Mouse (Mus musculus) liver, embryonic 12.5 days (tissue): ENCODE results near the gene Gjc2. TPM values are rescaled to one million over a fixed set of nuclear protein-coding genes. Genes with fewer than 3 reads are reported as not detected.
A peak's percentile ranks its signal among the peaks of the same experiment; 100 is the strongest.

ENCODE experiments used
- ATAC-seq: fragments of 200-750 bp; cut with Nextera tagmentation; 2 replicates; pipeline ENCODE4 v1.8.0; 2017; ENCODE audit warnings: moderate number of reproducible peaks, mild to moderate bottlenecking, moderate library complexity
- H3K27ac ChIP-seq: fragments of 300-500 bp; sonication (generic); 2 replicates; pipeline ENCODE4 v1.5.1; 2016; ENCODE audit warnings: mild to moderate bottlenecking
- H3K27me3 ChIP-seq: fragments of 300-500 bp; sonication (generic); replicated peaks from 2 replicates; pipeline ENCODE4 v1.6.1; 2016; ENCODE audit warnings: mild to moderate bottlenecking, moderate library complexity
- H3K36me3 ChIP-seq: fragments of 300-500 bp; sonication (generic); 2 replicates; pipeline ENCODE4 v1.6.1; 2016; ENCODE audit warnings: mild to moderate bottlenecking, moderate library complexity
- H3K4me1 ChIP-seq: fragments of 300-500 bp; sonication (generic); 2 replicates; pipeline ENCODE4 v1.6.1; 2016
- H3K4me2 ChIP-seq: fragments of 300-500 bp; sonication (generic); 2 replicates; pipeline ENCODE4 v1.6.1; 2016; ENCODE audit warnings: mild to moderate bottlenecking, moderate library complexity
- H3K4me3 ChIP-seq: fragments of 300-500 bp; sonication (generic); 2 replicates; pipeline ENCODE4 v1.5.1; 2016; ENCODE audit warnings: mild to moderate bottlenecking, moderate library complexity
- H3K9ac ChIP-seq: fragments of 300-500 bp; sonication (generic); 2 replicates; pipeline ENCODE4 v1.6.1; 2016; ENCODE audit warnings: mild to moderate bottlenecking, moderate library complexity
- H3K9me3 ChIP-seq: fragments of 300-500 bp; sonication (generic); replicated peaks from 2 replicates; pipeline ENCODE4 v1.6.1; 2016; ENCODE audit warnings: mild to moderate bottlenecking, moderate library complexity
- WGBS: fragments of 180-500 bp; shearing (Covaris S2); methylation state at CpG from one replicate; pipeline ENCODE4 v1.1.7; 2016; ENCODE audit not compliant: insufficient replicate concordance; 5-methylcytosine and 5-hydroxymethylcytosine counted together
- polyA plus RNA-seq: library from polyadenylated mRNA; unstranded; fragments of >200 nt; fragmentation: Nextera tagmentation; extraction: Ambion mirVana; gene quantifications from 2 replicates; pipeline ENCODE4 v1.2.1, GENCODE M21; 2016

Gene Gjc2
- polyA plus RNA-seq, 1 experiment from 2014 or later, result 0.14 TPM

GRCm38 (mm10) chr11:59151729-59152128, 31.3 kb downstream of the Gjc2 start:
- no peak for ATAC-seq
- 15% methylated on average over 3 of the region's 3 CpGs for WGBS
- H3K9me3 ChIP-seq, result no peaks in the 10 kb centered on the region
- H3K27ac ChIP-seq, result no peak overlapping the region
- H3K9ac ChIP-seq, result no peak overlapping the region
- no peak overlapping the region for H3K4me2 ChIP-seq
- peaks cover 10% of the 10 kb centered on the region; the same call in 1 of the 2 replicates for H3K27me3 ChIP-seq
- peaks cover 17% of the 10 kb centered on the region for H3K36me3 ChIP-seq
- H3K4me3 ChIP-seq, result no peak overlapping the region
- H3K4me1 ChIP-seq, result peaks cover 17% of the 10 kb centered on the region

- no peak overlapping the region for H3K4me2 ChIP-seq
- WGBS, result 67% methylated on average over 3 of the region's 3 CpGs
- no peak for ATAC-seq
- H3K9ac ChIP-seq, result no peak overlapping the region
- no peak overlapping the region for H3K27ac ChIP-seq
- no peak overlapping the region for H3K4me3 ChIP-seq
- H3K27me3 ChIP-seq, result peaks cover 15% of the 10 kb centered on the region; the same call in 1 of the 2 replicates
- H3K9me3 ChIP-seq, result no peaks in the 10 kb centered on the region
- H3K36me3 ChIP-seq, result no peaks in the 10 kb centered on the region
- 0 out of 2 replicates have a peak, but pooled peaks cover 2% of the 10 kb centered on the region for H3K4me1 ChIP-seq
Measured at GRCm38 (mm10) chr11:59149302-59149701, 33.7 kb downstream of the Gjc2 start.

GRCm38 (mm10) chr11:59142962-59143361, 40.1 kb downstream of the Gjc2 start:
- ATAC-seq, result no peak
- Histone ChIP-seq H3K4me3 (no peak overlapping the region), H3K36me3 (no peaks in the 10 kb centered on the region), H3K9ac (no peak overlapping the region), H3K4me2 (no peak overlapping the region), H3K27me3 (peaks cover 30% of the 10 kb centered on the region), H3K27ac (no peak overlapping the region), H3K4me1 (peaks cover 7% of the 10 kb centered on the region), H3K9me3 (no peaks in the 10 kb centered on the region)
- 75% methylated on average over 5 of the region's 5 CpGs for WGBS

- Histone ChIP-seq H3K9ac (peak overlapping the region; percentile 7; the same call in 1 of the 2 replicates), H3K27ac (no peak overlapping the region), H3K4me3 (peak overlapping the region; percentile 16; the same call in 1 of the 2 replicates), H3K4me2 (peak overlapping the region; percentile 58), H3K36me3 (no peaks in the 10 kb centered on the region), H3K9me3 (no peaks in the 10 kb centered on the region), H3K4me1 (peaks cover 7% of the 10 kb centered on the region), H3K27me3 (peaks cover 37% of the 10 kb centered on the region)
- WGBS, result 6% methylated on average over 14 of the region's 14 CpGs
- peak; percentile 39; the same call in 1 of the 2 replicates for ATAC-seq
Measured at GRCm38 (mm10) chr11:59141772-59142370, 41.1 kb downstream of the Gjc2 start.

GRCm38 (mm10) chr11:59138537-59139486, 44.2 kb downstream of the Gjc2 start:
- Histone ChIP-seq H3K36me3 (no peaks in the 10 kb centered on the region), H3K4me3 (no peak overlapping the region), H3K27ac (no peak overlapping the region), H3K4me2 (no peak overlapping the region), H3K4me1 (peaks cover 11% of the 10 kb centered on the region), H3K9me3 (no peaks in the 10 kb centered on the region), H3K27me3 (peaks cover 62% of the 10 kb centered on the region), H3K9ac (no peak overlapping the region)
- WGBS, result 53% methylated on average over 19 of the region's 19 CpGs
- ATAC-seq, result no peak

DNA sequence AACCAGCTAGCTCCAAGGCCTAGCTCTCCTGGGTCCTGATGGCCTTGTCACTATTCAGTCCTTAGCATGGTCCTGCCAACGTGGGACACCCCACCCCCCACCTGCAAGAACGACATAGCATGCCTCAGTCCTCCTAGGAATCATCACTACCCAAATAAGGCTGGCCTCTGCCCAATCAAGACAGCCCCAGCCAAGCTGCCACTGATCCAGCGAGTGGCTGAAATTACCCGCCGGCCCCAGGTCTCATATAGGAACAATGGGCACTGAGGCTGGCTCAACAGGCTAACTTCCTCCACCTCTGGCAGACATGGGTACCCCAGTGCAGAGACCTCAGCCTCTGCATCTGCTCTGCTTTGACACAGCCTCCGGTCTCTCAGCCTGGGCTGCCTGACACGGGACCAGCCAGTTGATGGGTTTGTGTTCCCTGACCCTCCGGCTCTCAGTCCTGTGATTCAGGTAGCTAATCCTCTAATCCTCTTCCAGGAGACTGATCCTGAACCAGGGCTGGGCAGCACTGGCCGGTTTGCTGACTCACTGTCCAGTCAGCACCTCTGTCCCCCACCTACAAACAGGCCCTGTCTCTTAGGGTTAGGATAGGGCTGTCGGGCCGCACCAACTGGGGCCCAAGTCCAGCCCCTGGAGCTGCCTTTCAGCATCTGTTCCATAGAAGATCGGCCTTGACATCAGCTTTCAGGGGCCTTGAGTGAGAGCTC, 45.9 kb downstream of the Gjc2 start:
- no peak overlapping the region for H3K27ac ChIP-seq
- WGBS, result 61% methylated on average over 12 of the region's 12 CpGs
- ATAC-seq, result no peak
- no peaks in the 10 kb centered on the region for H3K36me3 ChIP-seq
- no peak overlapping the region for H3K9ac ChIP-seq
- peaks cover 79% of the 10 kb centered on the region for H3K27me3 ChIP-seq
- H3K4me2 ChIP-seq, result no peak overlapping the region
- H3K9me3 ChIP-seq, result no peaks in the 10 kb centered on the region
- H3K4me3 ChIP-seq, result no peak overlapping the region
- peaks cover 11% of the 10 kb centered on the region for H3K4me1 ChIP-seq

DNA sequence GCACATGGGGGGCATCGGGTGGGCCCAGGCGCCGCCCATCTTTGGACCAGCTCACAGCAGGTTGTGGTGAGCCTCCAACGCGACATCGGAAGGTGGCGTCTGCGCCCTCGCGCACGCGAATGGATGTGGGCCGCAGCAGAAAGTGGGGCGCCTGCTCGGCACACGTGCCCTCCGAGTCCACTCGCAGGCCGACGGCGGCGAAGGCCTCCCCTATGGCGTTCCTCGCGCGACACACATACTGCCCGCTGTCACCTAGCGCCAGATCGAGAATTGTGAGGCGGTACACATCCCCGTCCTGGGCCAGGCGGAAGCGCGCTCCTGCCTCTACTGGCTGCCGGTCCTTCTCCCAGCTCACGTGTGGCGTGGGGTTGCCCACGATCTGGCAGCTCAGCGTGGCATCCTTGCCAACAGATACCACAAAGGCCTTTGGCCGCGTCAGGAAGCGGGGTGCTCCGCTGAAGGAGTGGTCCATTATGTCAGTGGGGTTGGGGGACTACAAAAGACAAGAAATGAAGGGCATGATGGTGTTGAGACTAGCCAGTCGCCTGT, 47.0 kb downstream of the Gjc2 start, which contains the start of gene Obscn:
Obscn (minus strand) TSS at position 499 of the 549 bp plus-strand sequence.
- 17% methylated on average over 44 of the region's 44 CpGs for WGBS
- no peak for ATAC-seq
- peak within 1 kb of the TSS; percentile 19 for H3K4me2 ChIP-seq
- no peak within 1 kb of the TSS for H3K9ac ChIP-seq
- H3K27me3 ChIP-seq, result peaks cover 91% of the 10 kb centered on the region
- 0 out of 2 replicates have a peak, but pooled peaks cover 5% of the 10 kb centered on the region for H3K4me1 ChIP-seq
- no peaks in the 10 kb centered on the region for H3K9me3 ChIP-seq
- H3K4me3 ChIP-seq, result peak within 1 kb of the TSS; percentile 10; the same call in 1 of the 2 replicates
- no peak within 1 kb of the TSS for H3K27ac ChIP-seq
- H3K36me3 ChIP-seq, result no peaks in the 10 kb centered on the region

DNA sequence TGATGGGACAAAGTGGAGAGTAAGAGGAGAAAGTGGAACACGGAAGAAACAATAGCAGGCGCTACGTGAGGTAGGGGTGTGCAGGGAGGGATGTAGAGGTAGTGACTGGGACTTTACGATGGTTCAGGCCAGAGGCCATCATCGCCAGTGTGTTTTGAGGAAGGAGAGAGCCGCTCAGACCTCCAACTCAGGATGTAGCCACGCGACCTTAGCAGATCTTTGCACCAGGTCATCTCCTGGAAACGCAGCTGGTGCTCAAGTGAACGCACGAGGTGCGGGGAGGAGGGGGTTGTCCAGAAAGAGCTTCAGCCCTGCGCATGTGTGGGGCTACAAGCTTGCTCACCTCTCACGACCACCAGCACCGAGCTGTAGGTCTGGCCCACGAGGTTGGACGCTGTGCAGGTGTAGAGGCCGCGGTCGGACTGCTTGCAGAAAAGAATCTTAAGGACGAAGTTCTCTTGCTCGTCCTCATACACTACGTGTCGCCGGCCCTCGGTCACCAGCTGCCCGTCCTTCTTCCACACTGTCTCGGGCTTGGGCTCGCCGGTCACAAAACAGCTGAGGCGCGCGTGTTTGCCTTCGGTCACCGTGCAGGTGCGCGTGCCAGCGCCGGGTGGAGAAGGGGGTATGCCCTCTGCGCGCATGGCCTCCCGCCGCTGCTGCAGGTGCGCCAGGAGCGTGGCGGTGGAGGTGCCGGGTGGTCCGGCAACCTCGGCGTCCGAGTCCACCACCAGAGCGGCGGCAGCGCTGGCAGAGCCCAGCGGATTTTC, 47.8 kb downstream of the Gjc2 start:
- no peaks in the 10 kb centered on the region for H3K9me3 ChIP-seq
- 11% methylated on average over 55 of the region's 55 CpGs for WGBS
- H3K9ac ChIP-seq, result no peak overlapping the region
- peak overlapping the region; percentile 19 for H3K4me2 ChIP-seq
- no peak overlapping the region for H3K27ac ChIP-seq
- peak overlapping the region; percentile 10; the same call in 1 of the 2 replicates for H3K4me3 ChIP-seq
- H3K4me1 ChIP-seq, result 0 out of 2 replicates have a peak, but pooled peaks cover 5% of the 10 kb centered on the region
- no peak for ATAC-seq
- no peaks in the 10 kb centered on the region for H3K36me3 ChIP-seq
- H3K27me3 ChIP-seq, result peaks cover 90% of the 10 kb centered on the region

GRCm38 (mm10) chr11:59134373-59134997, 48.5 kb downstream of the Gjc2 start:
- Histone ChIP-seq H3K9me3 (no peaks in the 10 kb centered on the region), H3K36me3 (no peaks in the 10 kb centered on the region), H3K27ac (no peak overlapping the region), H3K4me3 (no peak overlapping the region), H3K9ac (no peak overlapping the region), H3K4me2 (peak overlapping the region; percentile 21), H3K27me3 (peaks cover 85% of the 10 kb centered on the region), H3K4me1 (0 out of 2 replicates have a peak, but pooled peaks cover 5% of the 10 kb centered on the region)
- 9% methylated on average over 35 of the region's 35 CpGs for WGBS
- ATAC-seq, result 0 out of 2 replicates have a peak, but pooled peaks have one; percentile 36

DNA sequence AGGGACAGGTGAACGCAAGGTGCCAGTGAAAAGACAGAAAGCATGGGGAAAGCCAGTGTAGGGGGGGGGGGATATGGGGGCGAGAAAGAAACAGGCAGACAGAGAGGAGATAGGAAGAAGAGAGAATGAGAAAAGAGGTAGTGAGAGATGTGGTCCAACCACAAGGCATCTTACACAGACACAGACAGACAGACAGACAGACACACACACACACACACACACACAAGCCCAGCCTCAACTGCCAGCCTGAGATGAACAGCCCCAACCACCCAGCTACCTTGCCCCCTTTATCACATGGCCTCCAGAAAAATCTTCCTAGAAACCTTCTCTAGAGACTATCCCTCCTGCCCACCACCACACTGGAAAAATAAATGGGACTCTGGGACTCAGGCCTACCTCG, 50.9 kb downstream of the Gjc2 start:
- no peak for ATAC-seq
- Histone ChIP-seq H3K27ac (no peak overlapping the region), H3K4me2 (no peak overlapping the region), H3K27me3 (peaks cover 61% of the 10 kb centered on the region), H3K4me1 (0 out of 2 replicates have a peak, but pooled peaks cover 5% of the 10 kb centered on the region), H3K9ac (no peak overlapping the region), H3K9me3 (no peaks in the 10 kb centered on the region), H3K36me3 (no peaks in the 10 kb centered on the region), H3K4me3 (no peak overlapping the region)
- 76% methylated on average over 2 of the region's 3 CpGs for WGBS
